Mouse (Mus musculus): ENCODE measurements around the gene Slc25a34. TPM values are rescaled to one million over a fixed set of nuclear protein-coding genes. Genes with fewer than 3 reads are reported as not detected.
A peak's percentile ranks its signal among the peaks of the same experiment; 100 is the strongest.

The Slc25a34 gene
- total and polyA plus RNA-seq, 2 experiments from 2014 or later, result 17.9 to 56.2 TPM

- Histone ChIP-seq H3K4me1 (ENCODE audit: control insufficient read depth, insufficient read depth) (peaks cover 20% of the 10 kb centered on the region), H3K9ac (replicated peaks; ENCODE audit: low read depth, low read length) (no peak overlapping the region), H3K27ac (ENCODE audit: low read depth) (no peak overlapping the region), H3K9me3 (replicated peaks; ENCODE audit: control insufficient read depth, low read length) (no peaks in the 10 kb centered on the region), H3K4me2 (ENCODE audit: low read depth, low read length) (peak overlapping the region; percentile 46; the same call in 1 of the 2 replicates), H3K4me3 (ENCODE audit: low read depth, low read length) (no peak overlapping the region; the same call in 1 of the 2 replicates), H3K27me3 (ENCODE audit: control insufficient read depth, insufficient read depth, low read length) (no peaks in the 10 kb centered on the region), H3K36me3 (replicated peaks; ENCODE audit: control insufficient read depth, insufficient read depth, low read length) (peaks cover 18% of the 10 kb centered on the region)
- DNase-seq (ENCODE audit: low spot score), result no peak
- 85% methylated on average over 8 of the region's 8 CpGs for WGBS
- TF ChIP-seq EP300 (IDR thresholded peaks at IDR 0.05; ENCODE audit: low read depth) (no peak), CTCF (IDR thresholded peaks at IDR 0.05; ENCODE audit: low read depth) (no peak)
- no peak for ATAC-seq (ENCODE audit: insufficient read depth, low read depth)
These were observed 1.5 kb downstream of the Slc25a34 start for GRCm38 (mm10) chr4:141622091-141622490.

- DNase-seq (ENCODE audit: low spot score) (no peak), ATAC-seq (ENCODE audit: insufficient read depth, low read depth) (no peak)
- WGBS, result 67% methylated on average over 8 of the region's 8 CpGs
- no peak for TF ChIP-seq CTCF (IDR thresholded peaks at IDR 0.05; ENCODE audit: low read depth)
- Histone ChIP-seq H3K4me2 (ENCODE audit: low read depth, low read length) (no peak overlapping the region), H3K36me3 (replicated peaks; ENCODE audit: control insufficient read depth, insufficient read depth, low read length) (peaks cover 11% of the 10 kb centered on the region), H3K9ac (replicated peaks; ENCODE audit: low read depth, low read length) (no peak overlapping the region), H3K27me3 (ENCODE audit: control insufficient read depth, insufficient read depth, low read length) (no peaks in the 10 kb centered on the region), H3K4me3 (ENCODE audit: low read depth, low read length) (no peak overlapping the region), H3K4me1 (ENCODE audit: control insufficient read depth, insufficient read depth) (peaks cover 20% of the 10 kb centered on the region), H3K9me3 (replicated peaks; ENCODE audit: control insufficient read depth, low read length) (no peaks in the 10 kb centered on the region), H3K27ac (ENCODE audit: low read depth) (no peak overlapping the region)
These were observed 2.3 kb downstream of the Slc25a34 start for GRCm38 (mm10) chr4:141621297-141621696.

- WGBS, result 77% methylated on average over 9 of the region's 9 CpGs
- no peak for TF ChIP-seq CTCF (IDR thresholded peaks at IDR 0.05; ENCODE audit: low read depth)
- TF ChIP-seq EP300 (IDR thresholded peaks at IDR 0.05; ENCODE audit: low read depth), result no peak
- DNase-seq (ENCODE audit: low spot score) (no peak), ATAC-seq (ENCODE audit: insufficient read depth, low read depth) (no peak)
- H3K27me3 ChIP-seq (ENCODE audit: control insufficient read depth, insufficient read depth, low read length), result no peaks in the 10 kb centered on the region
- H3K9ac ChIP-seq (replicated peaks; ENCODE audit: low read depth, low read length), result no peak overlapping the region
- no peaks in the 10 kb centered on the region for H3K9me3 ChIP-seq (replicated peaks; ENCODE audit: control insufficient read depth, low read length)
- H3K27ac ChIP-seq (ENCODE audit: low read depth), result no peak overlapping the region
- H3K4me2 ChIP-seq (ENCODE audit: low read depth, low read length), result no peak overlapping the region
- peaks cover 20% of the 10 kb centered on the region for H3K4me1 ChIP-seq (ENCODE audit: control insufficient read depth, insufficient read depth)
- no peaks in the 10 kb centered on the region for H3K36me3 ChIP-seq (replicated peaks; ENCODE audit: control insufficient read depth, insufficient read depth, low read length)
- no peak overlapping the region for H3K4me3 ChIP-seq (ENCODE audit: low read depth, low read length)
These were observed 4.2 kb downstream of the Slc25a34 start for GRCm38 (mm10) chr4:141619299-141619883.

GRCm38 (mm10) chr4:141618565-141619243, 4.9 kb downstream of the Slc25a34 start, which contains the start of gene Tmem82:
Gene Tmem82, minus strand, starts transcription at chr4:141618633.
- ATAC-seq (ENCODE audit: insufficient read depth, low read depth), result peak; percentile 11
- no peaks in the 10 kb centered on the region for H3K27me3 ChIP-seq (ENCODE audit: control insufficient read depth, insufficient read depth, low read length)
- no peak for TF ChIP-seq EP300 (IDR thresholded peaks at IDR 0.05; ENCODE audit: low read depth)
- TF ChIP-seq CTCF (IDR thresholded peaks at IDR 0.05; ENCODE audit: low read depth), result peak; percentile 79
- H3K9ac ChIP-seq (replicated peaks; ENCODE audit: low read depth, low read length), result peak within 1 kb of the TSS; percentile 39; the same call in 1 of the 2 replicates
- H3K36me3 ChIP-seq (replicated peaks; ENCODE audit: control insufficient read depth, insufficient read depth, low read length), result no peaks in the 10 kb centered on the region
- peak; percentile 54 for DNase-seq (ENCODE audit: low spot score)
- H3K4me3 ChIP-seq (ENCODE audit: low read depth, low read length), result peak within 1 kb of the TSS; percentile 35
- peak within 1 kb of the TSS; percentile 54 for H3K27ac ChIP-seq (ENCODE audit: low read depth)
- WGBS, result 22% methylated on average over 20 of the region's 20 CpGs
- no peaks in the 10 kb centered on the region for H3K9me3 ChIP-seq (replicated peaks; ENCODE audit: control insufficient read depth, low read length)
- peak within 1 kb of the TSS; percentile 62 for H3K4me2 ChIP-seq (ENCODE audit: low read depth, low read length)
- peaks cover 20% of the 10 kb centered on the region for H3K4me1 ChIP-seq (ENCODE audit: control insufficient read depth, insufficient read depth)

DNA sequence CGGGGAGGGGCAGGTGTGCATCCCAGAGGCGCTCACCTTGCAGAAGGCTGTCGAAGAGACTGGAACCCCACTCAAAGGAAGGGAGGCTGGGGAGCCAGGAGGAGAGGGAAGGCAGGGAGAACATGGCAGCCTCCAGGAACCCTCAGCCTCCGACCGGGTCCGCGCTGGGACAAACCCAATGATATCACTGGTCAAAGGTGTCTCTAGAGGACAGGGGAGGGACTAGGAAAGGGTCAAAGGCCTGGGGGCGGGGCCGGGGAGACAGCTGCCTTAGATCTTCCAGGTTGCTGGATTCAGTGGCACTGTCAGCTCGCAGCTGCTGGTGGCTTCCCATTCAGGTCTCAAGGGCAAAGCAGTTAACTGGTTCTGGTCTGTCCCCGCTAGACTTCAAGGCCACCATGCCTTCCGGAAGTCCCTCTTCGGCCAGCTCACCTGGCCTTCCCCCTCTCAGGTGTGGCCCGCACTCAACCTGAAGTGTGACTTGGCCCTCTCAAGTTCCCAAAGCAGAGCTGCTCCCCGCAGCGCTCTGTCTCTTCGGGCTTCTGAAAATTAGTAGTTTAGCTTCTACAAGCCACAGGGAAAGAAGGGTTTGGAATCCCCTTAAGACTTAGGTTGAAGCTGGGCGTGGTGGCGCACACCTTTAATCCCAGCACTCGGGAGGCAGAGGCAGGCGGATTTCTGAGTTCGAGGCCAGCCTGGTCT, 5.6 kb downstream of the Slc25a34 start:
- H3K9me3 ChIP-seq (replicated peaks; ENCODE audit: control insufficient read depth, low read length), result no peaks in the 10 kb centered on the region
- peaks cover 13% of the 10 kb centered on the region for H3K4me1 ChIP-seq (ENCODE audit: control insufficient read depth, insufficient read depth)
- H3K4me3 ChIP-seq (ENCODE audit: low read depth, low read length), result peak overlapping the region; percentile 35
- WGBS, result 13% methylated on average over 21 of the region's 22 CpGs
- ATAC-seq (ENCODE audit: insufficient read depth, low read depth) (peak; percentile 3; the same call in 1 of the 2 replicates), DNase-seq (ENCODE audit: low spot score) (no peak)
- H3K27me3 ChIP-seq (ENCODE audit: control insufficient read depth, insufficient read depth, low read length), result no peaks in the 10 kb centered on the region
- H3K27ac ChIP-seq (ENCODE audit: low read depth), result peak overlapping the region; percentile 26; the same call in 1 of the 2 replicates
- no peak for TF ChIP-seq EP300 (IDR thresholded peaks at IDR 0.05; ENCODE audit: low read depth)
- TF ChIP-seq CTCF (IDR thresholded peaks at IDR 0.05; ENCODE audit: low read depth), result no peak
- no peaks in the 10 kb centered on the region for H3K36me3 ChIP-seq (replicated peaks; ENCODE audit: control insufficient read depth, insufficient read depth, low read length)
- peak overlapping the region; percentile 62 for H3K4me2 ChIP-seq (ENCODE audit: low read depth, low read length)
- H3K9ac ChIP-seq (replicated peaks; ENCODE audit: low read depth, low read length), result peak overlapping the region; percentile 39; the same call in 1 of the 2 replicates

Data from heart, postnatal 0 days (tissue).